Mouse (Mus musculus): ENCODE data around the gene Grap.

The Grap gene

DNA sequence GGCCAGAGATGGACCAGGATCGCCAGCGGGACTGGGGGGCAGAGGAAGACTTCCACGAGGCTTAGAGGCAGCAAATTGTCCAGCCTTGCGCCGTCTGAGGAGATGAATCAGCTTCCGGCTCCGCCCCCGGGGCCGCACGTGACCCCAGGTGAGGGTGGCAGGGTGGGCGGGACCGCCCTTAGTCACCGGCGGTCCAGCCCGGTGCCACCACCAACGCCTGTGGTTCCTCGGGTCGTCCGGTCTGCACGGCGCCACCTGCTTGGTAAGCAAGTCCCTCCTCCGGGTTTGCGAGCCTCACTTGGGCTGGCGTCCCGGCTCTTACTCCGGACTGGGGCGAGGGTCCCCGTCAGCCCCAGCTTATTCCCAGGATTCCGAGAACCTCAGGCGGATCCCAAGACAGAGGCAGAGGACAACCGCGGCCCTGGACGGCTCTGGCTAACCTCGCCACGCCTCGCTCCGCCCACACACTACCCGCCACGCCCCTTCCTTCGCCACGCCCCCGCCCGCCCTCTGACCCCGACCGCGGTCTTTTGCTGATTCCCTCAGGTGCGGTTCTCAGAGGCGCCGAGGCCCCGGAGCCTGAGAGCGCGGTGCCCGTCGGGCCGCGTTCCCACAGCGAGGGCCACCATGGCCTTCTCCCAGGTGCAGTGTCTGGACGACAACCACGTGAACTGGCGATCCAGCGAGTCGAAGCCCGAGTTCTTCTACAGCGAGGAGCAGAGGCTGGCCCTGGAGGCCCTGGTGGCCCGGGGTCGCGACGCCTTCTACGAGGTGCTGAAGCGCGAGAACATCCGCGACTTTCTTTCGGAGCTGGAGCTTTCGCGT lies 31.1 kb downstream of the Grap start, which contains the start of gene Fam83g:
Fam83g (plus strand) TSS at position 185 of the 825 bp plus-strand sequence.
- no peak for DNase-seq (ENCODE audit: low read depth)

DNA sequence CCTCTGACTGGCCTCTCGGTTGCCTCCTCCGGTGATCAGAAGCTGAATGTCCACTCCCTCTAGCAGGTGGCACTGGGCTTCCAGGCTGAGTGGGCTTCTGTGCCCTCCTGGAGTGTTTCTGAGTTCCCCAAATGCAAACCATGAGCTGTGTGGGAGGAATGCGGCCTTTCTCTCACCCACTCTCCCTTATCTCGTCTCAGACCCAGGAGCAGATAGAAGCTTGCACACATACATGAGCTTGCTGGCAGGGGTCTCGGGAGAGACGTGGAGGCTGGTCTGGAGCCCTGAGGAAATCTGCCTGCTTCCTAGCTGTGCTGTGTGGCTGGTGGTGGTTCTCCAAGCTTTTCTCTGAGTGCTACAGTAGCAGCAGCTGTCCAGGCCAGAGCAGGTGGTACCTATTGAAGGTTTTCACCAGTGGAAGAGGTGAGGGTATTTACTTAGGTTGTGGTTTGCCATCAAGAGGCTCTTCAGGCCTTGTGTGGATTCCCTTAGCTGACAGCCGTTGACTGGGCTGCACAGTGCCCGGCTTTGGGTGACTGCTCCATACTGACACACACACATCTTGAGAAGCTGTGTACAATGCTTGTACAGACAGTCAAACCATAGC lies 32.2 kb downstream of the Grap start:
- DNase-seq (ENCODE audit: low read depth) = no peak

DNA sequence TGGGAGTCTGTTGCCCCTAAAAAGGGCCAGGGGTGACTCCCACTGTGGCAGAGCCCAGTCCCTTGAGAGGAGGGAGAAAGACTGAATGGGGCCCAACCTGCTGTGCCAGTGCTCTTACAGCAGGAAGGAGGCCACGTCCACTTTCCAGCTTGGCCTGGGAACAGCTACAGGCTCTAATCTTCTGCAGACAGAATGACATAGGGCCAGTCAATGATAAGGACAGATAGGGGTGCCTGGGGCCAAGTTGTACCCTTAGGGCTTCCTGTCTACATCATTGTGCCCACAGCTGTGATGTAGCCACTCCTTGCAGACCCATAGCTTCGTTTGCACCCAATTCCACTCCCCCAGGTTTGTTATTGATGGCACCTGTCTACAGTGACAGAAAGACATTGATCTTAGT lies 33.1 kb downstream of the Grap start:
- DNase-seq (ENCODE audit: low read depth) = no peak

DNA sequence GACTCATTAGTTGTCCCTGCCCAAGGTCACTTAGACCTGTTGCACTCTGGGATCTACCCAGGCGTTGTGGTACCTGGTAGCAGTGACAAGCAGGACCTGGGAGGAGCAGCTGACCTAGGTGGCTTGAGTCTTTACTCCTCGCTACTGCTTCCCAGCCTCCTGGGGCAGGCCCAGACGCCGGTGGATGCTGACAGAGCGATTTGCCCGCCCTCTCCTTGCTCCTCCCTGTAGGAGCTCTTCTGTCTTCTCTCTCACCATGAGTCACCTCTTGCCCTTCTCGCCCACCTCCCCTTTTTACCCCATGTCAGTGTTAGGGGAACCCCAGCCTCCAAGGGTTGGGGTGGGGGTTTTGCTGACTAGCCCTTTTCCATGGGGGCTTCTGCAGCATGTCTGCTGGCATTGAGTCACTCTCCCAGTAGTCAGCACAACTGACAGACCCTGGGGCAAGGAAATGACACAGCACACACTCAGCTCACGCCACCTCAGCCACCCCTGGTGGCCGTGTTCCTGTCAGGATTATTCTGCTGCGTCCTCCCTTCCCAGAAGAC lies 33.9 kb downstream of the Grap start:
- no peak for DNase-seq (ENCODE audit: low read depth)

GRCm38 (mm10) chr11:61687595-61687994 lies 34.5 kb downstream of the Grap start:
- no peak for DNase-seq (ENCODE audit: low read depth)

GRCm38 (mm10) chr11:61692996-61693395 lies 39.9 kb downstream of the Grap start:
- no peak for DNase-seq (ENCODE audit: low read depth)

- no peak for DNase-seq (ENCODE audit: low read depth)
Measured at GRCm38 (mm10) chr11:61698852-61699251, 45.8 kb downstream of the Grap start.

- DNase-seq (ENCODE audit: low read depth) = no peak
Measured at GRCm38 (mm10) chr11:61699460-61699859, 46.4 kb downstream of the Grap start.

- peak; percentile 17 for DNase-seq (ENCODE audit: low read depth)
Measured at GRCm38 (mm10) chr11:61699933-61700332, 46.9 kb downstream of the Grap start.

GRCm38 (mm10) chr11:61701696-61702095 lies 48.6 kb downstream of the Grap start:
- no peak for DNase-seq (ENCODE audit: low read depth)

DNA sequence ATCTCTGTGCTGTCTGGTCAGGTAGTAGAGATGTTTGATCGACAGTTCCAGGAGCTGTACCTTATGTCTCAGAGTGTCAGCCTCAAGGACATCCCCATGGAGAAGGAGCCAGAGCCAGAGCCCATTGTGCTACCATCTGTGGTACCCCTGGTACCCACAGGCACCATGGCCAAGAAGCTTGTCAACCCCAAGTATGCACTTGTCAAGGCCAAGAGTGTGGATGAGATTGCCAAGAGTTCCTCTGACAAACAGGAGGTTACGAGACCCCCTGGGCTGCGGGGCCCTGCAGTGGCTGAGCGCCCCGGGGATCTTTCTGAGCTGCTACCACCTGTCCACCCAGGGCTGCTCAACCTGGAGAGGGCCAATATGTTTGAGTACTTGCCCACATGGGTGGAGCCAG lies 49.4 kb downstream of the Grap start:
- no peak for DNase-seq (ENCODE audit: low read depth)

DNA sequence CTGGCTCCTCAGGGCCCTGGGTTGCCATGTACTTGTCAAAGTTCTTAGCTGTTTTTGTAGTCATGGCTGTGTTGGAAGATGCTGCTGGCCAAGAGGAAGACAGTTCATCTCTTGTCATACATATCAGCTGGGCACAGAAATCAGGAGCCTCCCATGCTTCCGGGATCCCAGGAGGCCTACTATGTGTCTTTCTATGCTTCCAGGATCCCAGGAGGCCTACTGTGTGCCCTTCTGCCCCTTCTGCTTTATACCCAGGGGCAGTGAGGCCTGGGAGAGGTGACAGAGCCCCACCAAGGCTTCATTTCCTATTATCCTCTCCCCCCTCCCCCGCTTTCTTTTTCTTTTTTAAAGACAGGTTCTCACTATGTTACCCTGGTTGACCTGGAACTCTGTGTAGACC lies 52.5 kb downstream of the Grap start:
- no peak for DNase-seq (ENCODE audit: low read depth)

DNA sequence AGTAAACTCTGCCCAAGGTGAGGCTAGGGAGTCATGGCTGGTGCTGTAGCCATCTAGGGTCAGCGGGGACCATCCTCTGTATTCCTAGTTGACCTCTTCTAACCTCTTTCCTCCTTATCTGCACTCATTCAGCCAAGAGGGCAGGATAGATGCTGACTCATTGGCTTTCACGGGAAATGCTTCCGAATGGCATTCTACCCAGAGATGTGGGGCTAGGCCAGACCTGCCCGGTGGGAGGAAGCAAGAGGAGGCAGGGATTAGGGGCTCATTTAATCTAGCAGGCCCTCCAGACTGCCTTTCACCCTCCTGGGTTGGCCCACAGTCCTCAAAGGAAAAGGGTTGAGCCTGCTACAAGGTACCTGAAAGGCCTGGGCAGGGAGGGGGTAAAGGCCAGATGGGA lies 53.2 kb downstream of the Grap start:
- no peak for DNase-seq (ENCODE audit: low read depth)

DNA sequence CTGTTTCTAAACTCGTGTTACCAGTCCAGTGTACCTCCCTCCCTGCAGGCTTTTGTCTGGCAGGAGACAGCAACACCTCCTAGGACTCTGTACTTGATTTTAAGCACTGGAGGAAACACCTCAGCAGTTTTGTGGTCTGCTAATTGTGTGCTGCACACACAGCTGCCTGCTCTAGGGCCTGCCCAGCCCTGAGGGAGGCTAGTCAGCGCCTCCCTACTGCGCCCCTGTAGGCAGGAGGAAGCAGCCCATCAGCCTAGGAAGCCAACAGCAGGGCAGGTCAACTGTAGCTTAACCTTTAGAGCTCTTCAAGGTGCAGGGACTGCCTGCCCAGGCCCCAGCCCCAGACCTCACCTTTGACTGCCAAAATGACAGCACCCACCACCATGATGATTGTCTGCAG lies 55.9 kb downstream of the Grap start:
- DNase-seq (ENCODE audit: low read depth) = no peak

DNA sequence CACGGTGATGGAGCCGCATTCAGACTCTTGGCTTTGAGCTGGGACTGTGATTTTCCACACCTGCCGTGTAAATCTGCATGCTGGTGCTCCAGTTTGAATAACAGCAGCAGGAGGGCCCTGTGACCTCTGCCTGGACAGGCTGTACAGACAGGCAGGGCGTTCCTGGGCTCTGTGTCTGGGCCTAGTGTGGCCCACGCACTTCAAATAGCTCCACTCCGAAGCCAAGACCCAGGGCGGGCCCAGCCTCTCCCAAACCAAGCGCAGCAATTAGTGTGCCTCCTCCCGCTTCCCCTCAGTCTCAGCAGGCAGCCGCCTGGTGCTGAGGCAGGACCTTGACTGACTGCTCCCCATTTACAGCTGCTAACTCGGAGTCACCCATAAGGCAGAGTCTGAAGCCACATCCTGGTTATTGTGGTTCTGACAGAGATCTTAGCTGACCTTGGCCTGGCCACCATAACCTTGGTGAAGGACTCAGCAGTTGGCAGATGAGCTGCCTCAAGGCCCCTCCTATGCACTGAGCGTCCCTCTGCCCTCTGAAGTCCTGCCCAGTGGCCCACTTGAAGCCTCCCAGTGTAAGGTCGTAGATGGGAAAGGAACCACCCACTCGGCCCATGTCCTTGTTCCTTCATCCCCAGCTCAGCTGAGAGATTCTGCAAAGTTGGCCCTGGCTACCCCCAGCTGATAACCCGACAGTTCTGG lies 60.2 kb downstream of the Grap start:
- peak; percentile 20 for DNase-seq (ENCODE audit: low read depth)

DNA sequence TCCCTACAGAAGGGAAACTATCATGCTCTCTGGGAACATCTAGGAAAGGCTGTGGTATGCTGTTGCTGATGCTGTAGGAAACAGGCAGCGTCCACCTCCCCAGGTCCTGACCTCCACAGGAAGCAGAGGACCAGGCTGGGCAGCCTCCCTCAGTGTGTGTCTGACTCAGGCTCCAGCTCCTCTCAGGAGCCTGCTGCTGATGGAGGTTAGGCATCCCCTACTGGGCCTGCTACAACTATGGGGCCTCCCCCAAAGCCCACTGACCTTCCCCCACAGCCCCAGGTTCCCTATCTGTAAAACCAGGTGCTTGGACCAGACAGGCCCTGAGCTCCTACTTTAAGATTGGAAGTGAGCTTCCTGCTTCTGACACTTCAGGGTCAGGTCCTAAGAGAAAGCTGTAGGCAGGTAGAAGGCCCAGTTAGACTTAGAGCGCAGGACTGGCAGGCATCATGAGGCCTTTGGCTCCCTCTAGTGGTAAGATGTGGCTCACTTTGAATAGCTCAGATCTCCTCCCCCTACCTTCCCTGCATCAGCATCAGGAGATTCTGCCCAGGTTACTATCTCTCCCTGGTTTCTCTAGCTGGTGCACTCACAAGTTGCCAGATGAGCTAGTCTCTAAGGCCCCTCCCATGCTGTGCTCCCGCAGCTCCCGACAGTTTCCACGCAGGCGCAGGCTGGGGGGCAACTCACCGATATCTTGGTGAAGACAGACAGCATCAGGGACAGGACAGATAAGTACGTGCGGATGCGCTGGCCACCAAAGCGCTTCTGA lies 61.5 kb downstream of the Grap start:
- peak; percentile 46 for DNase-seq (ENCODE audit: low read depth)

DNA sequence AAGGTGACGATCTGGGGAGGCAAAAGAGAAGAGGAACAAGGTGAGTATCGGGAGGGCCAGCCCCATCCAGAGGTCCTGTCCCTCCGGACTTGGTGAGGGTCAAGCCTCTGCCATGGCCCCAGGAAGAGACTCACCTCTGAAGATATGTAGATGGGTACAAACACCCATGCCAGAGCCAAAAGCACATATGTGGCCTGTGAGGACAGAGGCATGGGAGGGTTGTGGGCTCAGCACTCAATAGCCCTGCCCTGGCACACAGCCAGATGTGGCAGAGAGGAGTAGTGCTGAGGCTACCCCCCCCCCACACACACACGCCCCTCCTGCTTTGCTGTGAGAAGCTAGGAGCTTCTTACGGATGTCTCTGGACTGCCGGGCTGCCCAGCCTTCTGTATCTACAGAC lies 62.1 kb downstream of the Grap start:
- no peak for DNase-seq (ENCODE audit: low read depth)

DNA sequence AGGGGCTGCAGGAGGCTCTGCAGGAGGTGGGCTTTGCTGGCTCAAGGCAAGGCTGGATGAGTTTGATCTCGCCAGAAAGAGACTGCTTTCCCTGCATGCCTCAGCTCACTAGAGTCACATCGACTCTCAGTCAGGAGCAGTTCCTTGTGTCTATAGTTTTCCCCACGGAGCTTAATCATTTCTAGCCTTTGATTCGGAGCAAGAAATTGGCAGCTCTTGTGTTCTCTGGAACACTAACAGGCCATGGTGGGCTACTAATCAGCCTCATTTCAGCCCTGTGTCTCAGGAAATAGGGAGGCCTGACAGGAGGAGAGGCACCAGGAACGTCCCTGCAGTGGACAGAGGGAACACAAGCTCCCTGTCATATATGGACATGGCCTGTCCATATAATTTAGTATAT lies 64.9 kb downstream of the Grap start:
- no peak for DNase-seq (ENCODE audit: low read depth)

DNA sequence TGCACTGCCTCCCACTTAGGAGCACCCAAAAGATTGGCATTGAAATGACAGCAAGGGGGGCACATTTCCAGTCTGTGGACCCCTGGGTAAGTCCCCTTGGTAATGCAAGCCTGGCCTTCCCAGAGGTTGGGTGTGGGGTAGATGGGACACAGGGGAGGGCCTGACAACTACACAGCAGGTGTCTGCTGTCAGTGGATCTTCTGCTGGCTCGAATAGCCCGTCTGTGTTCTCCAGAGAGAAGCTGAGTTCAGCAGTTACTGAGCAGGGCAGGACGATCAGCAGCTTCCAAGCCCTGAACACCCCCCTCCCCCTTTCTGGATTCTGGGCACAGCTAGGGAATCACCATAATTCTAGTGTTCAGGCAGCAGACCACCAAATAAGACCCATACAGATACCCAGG lies 66.3 kb downstream of the Grap start:
- no peak for DNase-seq (ENCODE audit: low read depth)

DNA sequence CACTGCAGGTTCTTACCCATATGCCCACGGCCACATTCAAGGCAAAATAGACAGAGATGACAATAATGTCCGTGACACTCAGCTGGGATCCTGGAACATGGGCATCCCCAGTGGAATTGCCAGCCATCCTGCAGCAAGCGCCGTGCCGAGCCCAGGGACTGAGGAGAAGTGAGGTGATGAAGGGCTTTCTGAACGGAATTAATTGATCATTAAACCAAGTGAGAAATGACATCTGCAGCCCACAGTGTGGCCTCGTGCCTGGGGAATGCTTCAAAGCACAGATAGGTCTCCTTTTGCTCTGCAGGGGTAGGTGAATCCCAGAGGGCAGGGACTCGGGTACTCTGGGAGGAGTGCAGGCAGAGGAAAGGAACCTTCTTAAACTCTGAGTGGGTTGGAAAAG lies 66.8 kb downstream of the Grap start:
- DNase-seq (ENCODE audit: low read depth) = no peak

GRCm38 (mm10) chr11:61720636-61721035 lies 67.6 kb downstream of the Grap start, which contains the start of gene Slc5a10:
Slc5a10 (minus strand) TSS chr11:61720826.
- no peak for DNase-seq (ENCODE audit: low read depth)

DNA sequence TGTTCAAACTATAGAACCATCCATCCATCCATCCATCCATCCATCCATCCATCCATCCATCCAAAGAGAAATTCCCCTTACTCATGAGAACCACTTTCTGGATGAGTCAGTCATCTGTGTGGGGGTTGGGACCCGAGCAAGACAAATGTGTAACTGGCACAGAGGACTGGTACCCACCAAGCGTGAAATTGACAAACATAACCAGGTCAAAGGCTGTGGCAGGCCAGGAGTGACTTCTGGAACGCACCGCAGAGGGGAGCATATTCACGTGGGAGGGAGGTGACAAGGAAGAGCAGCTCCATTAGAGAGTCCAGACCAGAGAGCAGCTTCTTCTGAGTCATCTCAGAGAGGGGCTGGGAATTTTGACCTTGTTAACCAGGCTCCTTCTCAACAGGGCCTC lies 69.0 kb downstream of the Grap start:
- no peak for DNase-seq (ENCODE audit: low read depth)

All from fibroblast of lung, adult 2 months (primary cell).